Mouse (Mus musculus) lung, postnatal 0 days (tissue): ENCODE results near the gene Ktn1. TPM values are rescaled to one million over a fixed set of nuclear protein-coding genes. Genes with fewer than 3 reads are reported as not detected.

Source experiments
- ATAC-seq: fragments of 200-750 bp; cut with Nextera tagmentation; 2 replicates; pipeline ENCODE4 v1.8.0; 2017; ENCODE audit warnings: moderate library complexity
- DNase-seq: peaks from one replicate; pipeline ENCODE4 v3.0.0-alpha.2; 2016; ENCODE audit warnings: low spot score
- H3K27ac ChIP-seq: fragments of 300-500 bp; sonication (generic); 2 replicates; pipeline ENCODE4 v1.5.1; 2014; ENCODE audit warnings: antibody characterized with exemption, mild to moderate bottlenecking, low read length, mixed read lengths
- H3K27me3 ChIP-seq: fragments of 300-500 bp; sonication (generic); replicated peaks from 2 replicates; pipeline ENCODE4 v1.6.1; 2014; ENCODE audit warnings: low read length, mixed read lengths; ENCODE audit not compliant: insufficient read depth
- H3K36me3 ChIP-seq: fragments of 300-500 bp; sonication (generic); 2 replicates; pipeline ENCODE4 v1.6.1; 2014; ENCODE audit warnings: low read length, mixed read lengths; ENCODE audit not compliant: insufficient read depth
- H3K4me1 ChIP-seq: fragments of 300-500 bp; sonication (generic); 2 replicates; pipeline ENCODE4 v1.6.1; 2014; ENCODE audit warnings: antibody characterized with exemption, low read depth, low read length, mixed read lengths; ENCODE audit not compliant: insufficient read depth
- H3K4me2 ChIP-seq: fragments of 300-500 bp; sonication (generic); replicated peaks from 2 replicates; pipeline ENCODE4 v1.6.1; 2014; ENCODE audit warnings: low read depth, mild to moderate bottlenecking, low read length, moderate library complexity, mixed read lengths
- H3K4me3 ChIP-seq: fragments of 300-500 bp; sonication (generic); 2 replicates; pipeline ENCODE4 v1.5.1; 2014; ENCODE audit warnings: low read depth, low read length
- H3K9ac ChIP-seq: fragments of 300-500 bp; sonication (generic); replicated peaks from 2 replicates; pipeline ENCODE4 v1.6.1; 2014; ENCODE audit warnings: low read depth, mild to moderate bottlenecking
- H3K9me3 ChIP-seq: fragments of 300-500 bp; sonication (generic); 2 replicates; pipeline ENCODE4 v1.6.1; 2016; ENCODE audit warnings: low read length, mixed read lengths
- CTCF ChIP-seq: IDR thresholded peaks from 2 replicates; pipeline ENCODE4 v1.5.1; 2016; ENCODE audit warnings: antibody characterized with exemption, mild to moderate bottlenecking
- EP300 ChIP-seq: IDR thresholded peaks from 2 replicates; pipeline ENCODE4 v1.6.1; 2016; ENCODE audit warnings: antibody characterized with exemption, mild to moderate bottlenecking, control low read depth
- WGBS: fragments of 180-500 bp; shearing (Covaris S2); extraction: QIAGEN DNeasy Blood & Tissue Kit; methylation state at CpG from one replicate; pipeline ENCODE4 v1.1.7; 2014; 5-methylcytosine and 5-hydroxymethylcytosine counted together
- polyA plus RNA-seq: library from polyadenylated mRNA; unstranded; fragments of >200 nt; fragmentation: Nextera tagmentation; extraction: Ambion mirVana; gene quantifications from 2 replicates; pipeline ENCODE4 v1.2.1, GENCODE M21; 2015

Gene Ktn1
- polyA plus RNA-seq, 1 experiment from 2014 or later: 50.8 TPM

GRCm38 (mm10) chr14:47684579-47684978 is 36.3 kb downstream of the Ktn1 start:
- Histone ChIP-seq H3K9ac (no peak overlapping the region), H3K4me3 (no peak overlapping the region), H3K27me3 (no peaks in the 10 kb centered on the region), H3K4me1 (no peaks in the 10 kb centered on the region), H3K9me3 (no peaks in the 10 kb centered on the region), H3K27ac (no peak overlapping the region), H3K4me2 (no peak overlapping the region), H3K36me3 (peaks cover 45% of the 10 kb centered on the region)
- TF ChIP-seq CTCF: no peak
- no peak for TF ChIP-seq EP300
- ATAC-seq (no peak), DNase-seq (no peak)
- WGBS: 96% methylated on average over 5 of the region's 5 CpGs

- 81% methylated on average over 5 of the region's 5 CpGs for WGBS
- TF ChIP-seq EP300 (no peak), CTCF (no peak)
- no peak overlapping the region for H3K27ac ChIP-seq
- H3K9me3 ChIP-seq: no peaks in the 10 kb centered on the region
- no peak for DNase-seq
- no peak overlapping the region for H3K4me3 ChIP-seq
- H3K4me2 ChIP-seq: no peak overlapping the region
- no peaks in the 10 kb centered on the region for H3K27me3 ChIP-seq
- H3K36me3 ChIP-seq: peaks cover 29% of the 10 kb centered on the region
- no peak for ATAC-seq
- no peak overlapping the region for H3K9ac ChIP-seq
- H3K4me1 ChIP-seq: no peaks in the 10 kb centered on the region
These were observed 50.9 kb downstream of the Ktn1 start for GRCm38 (mm10) chr14:47699126-47699525.

- no peaks in the 10 kb centered on the region for H3K27me3 ChIP-seq
- no peak overlapping the region for H3K27ac ChIP-seq
- H3K9ac ChIP-seq: no peak overlapping the region
- H3K4me3 ChIP-seq: no peak overlapping the region
- ATAC-seq (no peak), DNase-seq (no peak)
- WGBS: 66% methylated on average over 3 of the region's 3 CpGs
- no peaks in the 10 kb centered on the region for H3K4me1 ChIP-seq
- H3K4me2 ChIP-seq: no peak overlapping the region
- no peak for TF ChIP-seq CTCF
- TF ChIP-seq EP300: no peak
- peaks cover 23% of the 10 kb centered on the region; the same call in 1 of the 2 replicates for H3K36me3 ChIP-seq
- no peaks in the 10 kb centered on the region for H3K9me3 ChIP-seq
These were observed 61.3 kb downstream of the Ktn1 start for GRCm38 (mm10) chr14:47709546-47709945.

DNA sequence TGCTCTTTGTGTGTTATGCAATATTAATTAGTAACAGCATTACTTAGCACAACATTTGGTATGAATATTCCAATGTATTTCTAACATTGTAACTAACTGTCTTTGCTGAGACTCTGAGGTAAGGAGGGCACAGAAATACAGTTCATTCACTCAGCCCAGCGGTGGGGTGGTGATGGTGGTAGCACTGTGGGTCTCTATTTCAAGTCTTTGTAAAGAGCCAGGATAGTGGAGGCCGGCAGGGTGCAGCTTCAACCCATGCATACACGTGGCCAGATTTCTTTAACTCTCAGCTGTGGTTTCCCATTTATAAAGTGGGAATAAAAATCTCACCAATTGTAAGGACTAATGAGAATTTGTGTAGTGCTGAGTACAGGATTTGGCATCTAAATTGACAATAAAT is 67.5 kb downstream of the Ktn1 start:
- Histone ChIP-seq H3K4me3 (no peak overlapping the region), H3K9me3 (no peaks in the 10 kb centered on the region), H3K9ac (no peak overlapping the region), H3K36me3 (0 out of 2 replicates have a peak, but pooled peaks cover 10% of the 10 kb centered on the region), H3K4me1 (no peaks in the 10 kb centered on the region), H3K27ac (no peak overlapping the region), H3K27me3 (no peaks in the 10 kb centered on the region), H3K4me2 (no peak overlapping the region)
- TF ChIP-seq EP300 (no peak), CTCF (no peak)
- WGBS: 89% methylated on average over 3 of the region's 3 CpGs
- DNase-seq: no peak
- no peak for ATAC-seq

GRCm38 (mm10) chr14:47717916-47718606 is 69.8 kb downstream of the Ktn1 start:
- Histone ChIP-seq H3K36me3 (0 out of 2 replicates have a peak, but pooled peaks cover 7% of the 10 kb centered on the region), H3K9me3 (no peaks in the 10 kb centered on the region), H3K4me3 (no peak overlapping the region), H3K9ac (no peak overlapping the region), H3K27me3 (no peaks in the 10 kb centered on the region), H3K27ac (no peak overlapping the region), H3K4me2 (no peak overlapping the region), H3K4me1 (no peaks in the 10 kb centered on the region)
- DNase-seq (no peak), ATAC-seq (no peak)
- TF ChIP-seq EP300 (no peak), CTCF (no peak)
- 95% methylated on average over 14 of the region's 14 CpGs for WGBS

GRCm38 (mm10) chr14:47720023-47720422 is 71.8 kb downstream of the Ktn1 start:
- no peak overlapping the region for H3K4me2 ChIP-seq
- H3K27me3 ChIP-seq: no peaks in the 10 kb centered on the region
- no peak overlapping the region for H3K9ac ChIP-seq
- TF ChIP-seq CTCF (no peak), EP300 (no peak)
- DNase-seq (no peak), ATAC-seq (no peak)
- H3K4me3 ChIP-seq: no peak overlapping the region
- H3K36me3 ChIP-seq: peaks cover 19% of the 10 kb centered on the region; the same call in 1 of the 2 replicates
- no peaks in the 10 kb centered on the region for H3K4me1 ChIP-seq
- no peaks in the 10 kb centered on the region for H3K9me3 ChIP-seq
- H3K27ac ChIP-seq: no peak overlapping the region
- WGBS: 94% methylated on average over 4 of the region's 4 CpGs
